Mouse (Mus musculus) forebrain, embryonic 12.5 days (tissue): ENCODE measurements at regions not wholly inside any gene's neighbourhood (a gene's known extent, or its start where the extent isn't known, plus 50 kb on each side); places are given as distances from the start of the nearest gene placed in this dataset.
A peak's percentile ranks its signal among the peaks of the same experiment; 100 is the strongest.

Experiments used
- ATAC-seq: fragments of 200-750 bp; cut with Nextera tagmentation; 2 replicates; pipeline ENCODE4 v1.8.0; 2017; ENCODE audit warnings: moderate TSS enrichment; ENCODE audit not compliant: low FRiP score
- H3K27ac ChIP-seq: fragments of 300-500 bp; sonication (generic); 2 replicates; pipeline ENCODE4 v1.5.1; 2016; ENCODE audit warnings: mild to moderate bottlenecking
- H3K27me3 ChIP-seq: fragments of 300-500 bp; sonication (generic); 2 replicates; pipeline ENCODE4 v1.6.1; 2016; ENCODE audit warnings: mild to moderate bottlenecking
- H3K36me3 ChIP-seq: fragments of 300-500 bp; sonication (generic); replicated peaks from 2 replicates; pipeline ENCODE4 v1.6.1; 2016; ENCODE audit warnings: mild to moderate bottlenecking
- H3K4me1 ChIP-seq: fragments of 300-500 bp; sonication (generic); 2 replicates; pipeline ENCODE4 v1.6.1; 2016
- H3K4me2 ChIP-seq: fragments of 300-500 bp; sonication (generic); 2 replicates; pipeline ENCODE4 v1.6.1; 2016; ENCODE audit warnings: mild to moderate bottlenecking, moderate library complexity
- H3K4me3 ChIP-seq: fragments of 300-500 bp; sonication (generic); replicated peaks from 2 replicates; pipeline ENCODE4 v1.5.1; 2016; ENCODE audit warnings: mild to moderate bottlenecking
- H3K9ac ChIP-seq: fragments of 300-500 bp; sonication (generic); 2 replicates; pipeline ENCODE4 v1.6.1; 2016; ENCODE audit warnings: mild to moderate bottlenecking
- H3K9me3 ChIP-seq: fragments of 300-500 bp; sonication (generic); 2 replicates; pipeline ENCODE4 v1.6.1; 2016
- WGBS: fragments of 180-500 bp; shearing (Covaris S2); methylation state at CpG from one replicate; pipeline ENCODE4 v1.1.7; 2016; 5-methylcytosine and 5-hydroxymethylcytosine counted together

- no peaks in the 10 kb centered on the region for H3K36me3 ChIP-seq
- H3K4me2 ChIP-seq: peak overlapping the region; percentile 21; the same call in 1 of the 2 replicates
- no peaks in the 10 kb centered on the region for H3K9me3 ChIP-seq
- peak overlapping the region; percentile 78 for H3K27ac ChIP-seq
- 3% methylated on average over 5 of the region's 5 CpGs for WGBS
- H3K9ac ChIP-seq: peak overlapping the region; percentile 17; the same call in 1 of the 2 replicates
- peaks cover 57% of the 10 kb centered on the region for H3K27me3 ChIP-seq
- H3K4me1 ChIP-seq: peaks cover 33% of the 10 kb centered on the region
- ATAC-seq: peak; percentile 81
- H3K4me3 ChIP-seq: no peak overlapping the region
Observed at GRCm38 (mm10) chr7:136220245-136221167, 504.3 kb upstream of the Mki67 start.

- H3K27ac ChIP-seq: no peak overlapping the region
Observed at GRCm38 (mm10) chr7:136221620-136222019, 505.5 kb upstream of the Mki67 start.

GRCm38 (mm10) chr7:136226031-136226430 lies 509.9 kb upstream of the Mki67 start:
- Histone ChIP-seq H3K36me3 (no peaks in the 10 kb centered on the region), H3K9ac (no peak overlapping the region), H3K27ac (no peak overlapping the region), H3K4me3 (no peak overlapping the region), H3K27me3 (peaks cover 29% of the 10 kb centered on the region), H3K9me3 (no peaks in the 10 kb centered on the region), H3K4me2 (no peak overlapping the region), H3K4me1 (peaks cover 12% of the 10 kb centered on the region; the same call in 1 of the 2 replicates)
- 73% methylated on average over 7 of the region's 7 CpGs for WGBS
- ATAC-seq: no peak

More at GRCm38 (mm10) chr7:136221620-136222019, 505.5 kb upstream of the Mki67 start:
- 94% methylated on average over 7 of the region's 7 CpGs for WGBS
- Histone ChIP-seq H3K9me3 (no peaks in the 10 kb centered on the region), H3K4me1 (peaks cover 33% of the 10 kb centered on the region), H3K9ac (no peak overlapping the region), H3K36me3 (no peaks in the 10 kb centered on the region), H3K4me3 (no peak overlapping the region), H3K27me3 (peaks cover 55% of the 10 kb centered on the region), H3K4me2 (no peak overlapping the region)
- no peak for ATAC-seq

- no peaks in the 10 kb centered on the region for H3K36me3 ChIP-seq
- no peak overlapping the region for H3K4me2 ChIP-seq
- ATAC-seq: no peak
- H3K9ac ChIP-seq: no peak overlapping the region
- 74% methylated on average over 2 of the region's 2 CpGs for WGBS
- H3K9me3 ChIP-seq: no peaks in the 10 kb centered on the region
- 0 out of 2 replicates have a peak, but pooled peaks cover 8% of the 10 kb centered on the region for H3K4me1 ChIP-seq
- no peak overlapping the region for H3K27ac ChIP-seq
- H3K27me3 ChIP-seq: peaks cover 23% of the 10 kb centered on the region
- no peak overlapping the region for H3K4me3 ChIP-seq
Observed at GRCm38 (mm10) chr7:136228331-136228730, 512.2 kb upstream of the Mki67 start.

GRCm38 (mm10) chr7:136229592-136229991 lies 513.4 kb upstream of the Mki67 start:
- Histone ChIP-seq H3K9me3 (no peaks in the 10 kb centered on the region), H3K4me2 (no peak overlapping the region), H3K4me3 (no peak overlapping the region), H3K9ac (no peak overlapping the region), H3K4me1 (0 out of 2 replicates have a peak, but pooled peaks cover 8% of the 10 kb centered on the region), H3K27me3 (peaks cover 23% of the 10 kb centered on the region), H3K36me3 (no peaks in the 10 kb centered on the region), H3K27ac (no peak overlapping the region)
- WGBS: 60% methylated on average over 11 of the region's 11 CpGs
- ATAC-seq: no peak

- no peak overlapping the region for H3K4me2 ChIP-seq
- H3K9me3 ChIP-seq: no peaks in the 10 kb centered on the region
- 90% methylated on average over 4 of the region's 4 CpGs for WGBS
- H3K27ac ChIP-seq: no peak overlapping the region
- H3K9ac ChIP-seq: no peak overlapping the region
- H3K4me3 ChIP-seq: no peak overlapping the region
- ATAC-seq: no peak
- peaks cover 18% of the 10 kb centered on the region for H3K4me1 ChIP-seq
- no peaks in the 10 kb centered on the region for H3K36me3 ChIP-seq
- H3K27me3 ChIP-seq: peaks cover 12% of the 10 kb centered on the region; the same call in 1 of the 2 replicates
Observed at GRCm38 (mm10) chr7:136232177-136232576, 516.0 kb upstream of the Mki67 start.

- WGBS: 73% methylated on average over 2 of the region's 2 CpGs
- no peak for ATAC-seq
- Histone ChIP-seq H3K36me3 (no peaks in the 10 kb centered on the region), H3K4me3 (no peak overlapping the region), H3K27me3 (peaks cover 16% of the 10 kb centered on the region; the same call in 1 of the 2 replicates), H3K4me1 (peaks cover 10% of the 10 kb centered on the region), H3K9ac (no peak overlapping the region), H3K4me2 (no peak overlapping the region), H3K9me3 (no peaks in the 10 kb centered on the region), H3K27ac (no peak overlapping the region)
Observed at GRCm38 (mm10) chr7:136235563-136235962, 519.4 kb upstream of the Mki67 start.

- Histone ChIP-seq H3K36me3 (no peaks in the 10 kb centered on the region), H3K27ac (no peak overlapping the region), H3K9me3 (no peaks in the 10 kb centered on the region), H3K4me3 (no peak overlapping the region), H3K27me3 (peaks cover 16% of the 10 kb centered on the region; the same call in 1 of the 2 replicates), H3K4me2 (no peak overlapping the region), H3K9ac (no peak overlapping the region), H3K4me1 (peaks cover 10% of the 10 kb centered on the region)
- no peak for ATAC-seq
- WGBS: 44% methylated on average over 10 of the region's 10 CpGs
Observed at GRCm38 (mm10) chr7:136236391-136236790, 520.2 kb upstream of the Mki67 start.

- Histone ChIP-seq H3K27ac (no peak overlapping the region), H3K27me3 (peaks cover 9% of the 10 kb centered on the region; the same call in 1 of the 2 replicates), H3K4me1 (peaks cover 31% of the 10 kb centered on the region), H3K9me3 (no peaks in the 10 kb centered on the region), H3K4me2 (no peak overlapping the region), H3K4me3 (no peak overlapping the region), H3K36me3 (no peaks in the 10 kb centered on the region), H3K9ac (no peak overlapping the region)
- no peak for ATAC-seq
- 28% methylated on average over 6 of the region's 6 CpGs for WGBS
Observed at GRCm38 (mm10) chr7:136265691-136266090, 549.5 kb upstream of the Mki67 start.

GRCm38 (mm10) chr7:136267716-136268489 lies 551.7 kb upstream of the Mki67 start:
- H3K4me3 ChIP-seq: no peak overlapping the region
- H3K4me2 ChIP-seq: no peak overlapping the region
- 60% methylated on average over 7 of the region's 7 CpGs for WGBS
- peak overlapping the region; percentile 37; the same call in 1 of the 2 replicates for H3K27ac ChIP-seq
- ATAC-seq: 0 out of 2 replicates have a peak, but pooled peaks have one; percentile 30
- H3K36me3 ChIP-seq: no peaks in the 10 kb centered on the region
- H3K9ac ChIP-seq: no peak overlapping the region
- H3K4me1 ChIP-seq: peaks cover 31% of the 10 kb centered on the region
- peaks cover 9% of the 10 kb centered on the region; the same call in 1 of the 2 replicates for H3K27me3 ChIP-seq
- H3K9me3 ChIP-seq: no peaks in the 10 kb centered on the region

GRCm38 (mm10) chr7:136275651-136276050 lies 559.5 kb upstream of the Mki67 start:
- Histone ChIP-seq H3K9ac (no peak overlapping the region), H3K9me3 (no peaks in the 10 kb centered on the region), H3K4me2 (no peak overlapping the region), H3K27me3 (no peaks in the 10 kb centered on the region), H3K27ac (no peak overlapping the region), H3K4me3 (no peak overlapping the region), H3K4me1 (no peaks in the 10 kb centered on the region), H3K36me3 (no peaks in the 10 kb centered on the region)
- ATAC-seq: no peak
- 64% methylated on average over 10 of the region's 10 CpGs for WGBS

- ATAC-seq: no peak
- Histone ChIP-seq H3K4me3 (no peak overlapping the region), H3K27ac (no peak overlapping the region), H3K4me2 (no peak overlapping the region), H3K9me3 (no peaks in the 10 kb centered on the region), H3K9ac (no peak overlapping the region), H3K4me1 (no peaks in the 10 kb centered on the region), H3K36me3 (no peaks in the 10 kb centered on the region), H3K27me3 (no peaks in the 10 kb centered on the region)
- 89% methylated on average over 6 of the region's 6 CpGs for WGBS
Observed at GRCm38 (mm10) chr7:136283770-136284169, 567.6 kb upstream of the Mki67 start.
